Mouse (Mus musculus) stomach, postnatal 0 days (tissue): ENCODE data around the gene Gcc2.

Experiments
- CTCF ChIP-seq: IDR thresholded peaks from 2 replicates; pipeline ENCODE4 v1.5.1; 2016; ENCODE audit warnings: antibody characterized with exemption, low read depth, mild to moderate bottlenecking, moderate library complexity
- EP300 ChIP-seq: optimal IDR thresholded peaks from 2 replicates; pipeline ENCODE3; 2016; ENCODE audit warnings: antibody characterized with exemption

- no peak for TF ChIP-seq CTCF
- no peak for TF ChIP-seq EP300
Observed at GRCm38 (mm10) chr10:58295605-58296004, 40.3 kb downstream of the Gcc2 start.
